ENCODE assay signal across 20 mouse cellular contexts in the genomic region with DNA sequence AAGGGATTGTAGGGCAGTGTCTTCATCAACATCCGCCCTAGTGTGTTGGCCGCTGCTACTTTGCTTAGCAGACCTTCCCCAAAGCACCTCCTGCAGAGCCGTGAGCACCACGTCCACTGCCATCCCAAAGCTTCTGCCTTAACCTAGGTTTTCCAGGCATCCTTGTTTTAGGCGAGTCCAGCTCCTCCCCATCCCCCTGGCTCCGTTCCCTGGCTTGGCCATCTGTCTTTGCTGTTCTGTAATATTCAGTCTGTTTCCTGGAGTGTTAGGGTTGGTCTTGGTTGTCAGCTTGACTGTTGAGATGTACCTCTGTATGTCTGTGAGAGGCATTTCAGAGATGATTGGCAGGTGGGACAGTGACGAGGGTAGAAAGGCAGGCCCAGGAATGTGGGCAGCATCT.
DNase-seq lines count a peak whose midpoint lies in the region; ATAC-seq and TF ChIP-seq lines count a peak whose summit lies in the region.
"Had no signal": no experiment of that assay in that cellular context is flagged by ENCODE, and none has a peak within 500 bp of the region (broad histone marks: within the 10 kb centered on the region; RNA-seq: fewer than 3 reads in every experiment).

No protein-coding gene starts in this region.

- TF ChIP-seq EP300 in lung, postnatal 0 days (IDR thresholded peaks at IDR 0.05): no peak

- no peaks in the 10 kb centered on the region for H3K36me3 ChIP-seq in lung, postnatal 0 days (ENCODE audit: insufficient read depth, low read length)
- H3K36me3 ChIP-seq: heart, embryonic 12.5 days; hindbrain, embryonic 13.5 days; limb, embryonic 12.5 days; liver, embryonic 12.5 days; midbrain, embryonic 13.5 days had no signal

- H3K27ac ChIP-seq in layer of hippocampus, adult 2 months: peak overlapping the region; percentile 51; the same call in 1 of the 2 replicates
- H3K27ac ChIP-seq in lung, postnatal 0 days (ENCODE audit: low read length): no peak overlapping the region
- H3K27ac ChIP-seq: hindbrain, embryonic 13.5 days; limb, embryonic 12.5 days; liver, embryonic 12.5 days; midbrain, embryonic 13.5 days had no signal

- ATAC-seq in lung, postnatal 0 days: no peak
- ATAC-seq: forebrain, embryonic 16.5 days; inflammation-experienced regulatory T-cells, adult 6 months; liver, embryonic 12.5 days; midbrain, embryonic 13.5 days had no signal

- H3K4me2 ChIP-seq in lung, postnatal 0 days (replicated peaks; ENCODE audit: low read depth, low read length): no peak overlapping the region
- H3K4me2 ChIP-seq: heart, embryonic 12.5 days; hindbrain, embryonic 13.5 days; limb, embryonic 12.5 days; liver, embryonic 12.5 days; lung, embryonic 14.5 days; midbrain, embryonic 13.5 days had no signal

- H3K27me3 ChIP-seq in lung, postnatal 0 days (replicated peaks; ENCODE audit: insufficient read depth, low read length): no peaks in the 10 kb centered on the region
- H3K27me3 ChIP-seq: limb, embryonic 12.5 days; liver, embryonic 12.5 days; midbrain, embryonic 13.5 days had no signal

- H3K4me1 ChIP-seq in lung, postnatal 0 days (ENCODE audit: insufficient read depth, low read depth, low read length): no peaks in the 10 kb centered on the region
- H3K4me1 ChIP-seq: hindbrain, embryonic 13.5 days; liver, embryonic 12.5 days had no signal

- TF ChIP-seq CTCF in layer of hippocampus, adult 2 months (conservative IDR thresholded peaks at IDR 0.05): no peak
- no peak for TF ChIP-seq CTCF in lung, postnatal 0 days (IDR thresholded peaks at IDR 0.05)

- H3K4me3 ChIP-seq in layer of hippocampus, adult 2 months: no peak overlapping the region
- no peak overlapping the region for H3K4me3 ChIP-seq in lung, postnatal 0 days (ENCODE audit: low read depth, low read length)
- H3K4me3 ChIP-seq: heart, embryonic 12.5 days; hindbrain, embryonic 13.5 days; limb, embryonic 12.5 days; liver, embryonic 12.5 days; midbrain, embryonic 13.5 days had no signal

- peak; percentile 15 for DNase-seq in layer of hippocampus, adult 11-12 months (ENCODE audit: low spot score)
- DNase-seq in layer of hippocampus, postnatal 14 days (ENCODE audit: low spot score in 2 of 2): no peak
- peak; percentile 3 for DNase-seq in cerebellum, adult 8-10 months
- peak in 1 of 2 experiments; percentile 29 for DNase-seq in layer of hippocampus, adult 2 months (ENCODE audit: low spot score in 2 of 2)
- DNase-seq in right cerebral cortex, postnatal 10 days (ENCODE audit: low spot score in 2 of 2): peak; percentile 42 to 52
- no peak for DNase-seq in kidney, adult 18-20 months
- no peak for DNase-seq in adrenal gland, postnatal 36 days
- DNase-seq in lung, postnatal 0 days (ENCODE audit: low spot score): no peak
- DNase-seq: embryo, embryonic 11 days; heart, postnatal 14 days; kidney, adult 9 months; kidney, postnatal 25 days; lung, embryonic 14.5 days had no signal

- H3K9me3 ChIP-seq in lung, postnatal 0 days (ENCODE audit: low read length): no peaks in the 10 kb centered on the region
- H3K9me3 ChIP-seq: heart, embryonic 12.5 days; hindbrain, embryonic 13.5 days; limb, embryonic 12.5 days; liver, embryonic 12.5 days; midbrain, embryonic 13.5 days had no signal

- H3K9ac ChIP-seq in lung, postnatal 0 days (replicated peaks; ENCODE audit: low read depth): no peak overlapping the region
- H3K9ac ChIP-seq: heart, embryonic 12.5 days; hindbrain, embryonic 13.5 days; limb, embryonic 12.5 days; liver, embryonic 12.5 days; lung, embryonic 14.5 days; midbrain, embryonic 13.5 days had no signal

- 76% methylated on average over 7 of the region's 7 CpGs for WGBS in lung, postnatal 0 days

Comparison
In these comparisons a context has a peak if more than half of its experiments do, and no peak if none do; other contexts are left out.
1. DNase-seq: peak in layer of hippocampus, adult 11-12 months (single experiment), cerebellum, adult 8-10 months (single experiment) and right cerebral cortex, postnatal 10 days (2 of 2); none in layer of hippocampus, postnatal 14 days (0 of 2), kidney, adult 18-20 months (single experiment), adrenal gland, postnatal 36 days (0 of 2) and lung, postnatal 0 days (single experiment).